8 mouse cellular contexts compared by ENCODE assay signal in the genomic region with DNA sequence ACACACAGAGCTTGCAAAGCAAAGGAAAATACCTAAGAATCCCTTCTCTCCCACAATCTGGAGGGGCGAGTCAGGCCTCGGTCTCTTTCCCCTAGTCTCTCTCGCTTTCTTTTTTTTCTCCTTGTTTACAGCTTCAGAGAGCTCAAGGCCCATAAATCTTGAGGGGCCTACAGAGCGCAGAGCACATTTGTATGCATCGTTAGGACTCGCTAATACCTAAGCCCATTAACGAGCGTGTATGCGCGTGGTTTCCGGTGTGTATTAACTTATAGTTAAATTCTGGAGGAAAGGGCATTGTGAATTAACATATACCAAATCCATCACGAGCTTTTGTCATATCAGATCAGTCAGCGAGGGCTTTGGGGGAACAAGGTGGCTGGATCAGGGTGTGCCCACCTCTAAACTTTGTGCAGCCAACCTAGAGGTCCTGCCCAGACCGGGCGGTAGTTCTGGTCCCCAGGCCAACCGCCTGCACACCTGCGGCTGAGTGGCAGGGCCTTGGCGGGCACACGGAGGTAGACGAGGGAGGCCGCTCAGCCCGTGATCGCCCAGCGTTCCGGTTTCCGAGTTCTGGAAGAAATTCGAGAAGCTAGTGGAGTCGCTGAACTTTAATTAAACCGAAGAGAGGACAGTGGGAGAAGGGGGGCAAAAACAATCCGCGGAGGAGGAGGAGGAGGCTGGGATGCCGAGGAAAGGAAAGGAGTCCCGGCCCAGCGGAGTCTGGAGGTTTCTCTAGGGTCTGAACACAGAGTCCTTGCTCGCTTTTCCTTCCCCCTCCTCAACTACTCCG. TPM values are rescaled to one million over a fixed set of nuclear protein-coding genes. Genes with fewer than 3 reads are reported as not detected.
DNase-seq lines count a peak whose midpoint lies in the region; ATAC-seq lines count a peak whose summit lies in the region.

No protein-coding gene starts in this region.

- H3K9me3 ChIP-seq in lung, embryonic 16.5 days (ENCODE audit: control insufficient read depth, low read length), result no peaks in the 10 kb centered on the region
- H3K9me3 ChIP-seq in embryonic facial prominence, embryonic 15.5 days (replicated peaks), result no peaks in the 10 kb centered on the region
- H3K9me3 ChIP-seq in neural tube, embryonic 13.5 days, result no peaks in the 10 kb centered on the region
- H3K9me3 ChIP-seq in forebrain, embryonic 14.5 days (replicated peaks; ENCODE audit: control insufficient read depth, low read length), result no peaks in the 10 kb centered on the region

- H3K9ac ChIP-seq in lung, embryonic 16.5 days (ENCODE audit: low read length), result no peak overlapping the region
- no peak overlapping the region for H3K9ac ChIP-seq in embryonic facial prominence, embryonic 15.5 days
- peak overlapping the region; percentile 85 for H3K9ac ChIP-seq in neural tube, embryonic 13.5 days
- no peak overlapping the region for H3K9ac ChIP-seq in forebrain, embryonic 14.5 days (ENCODE audit: low read length)

- ATAC-seq in lung, embryonic 16.5 days (ENCODE audit: low read depth), result 0 out of 2 replicates have a peak, but pooled peaks have one; percentile 17
- ATAC-seq in embryonic facial prominence, embryonic 15.5 days (ENCODE audit: insufficient number of reproducible peaks, low FRiP score, low TSS enrichment, low read depth), result no peak
- ATAC-seq in neural tube, embryonic 13.5 days (ENCODE audit: low read depth), result peak; percentile 84
- ATAC-seq in megakaryocyte-erythroid progenitor cell, adult 5-6 weeks (replicated peaks; ENCODE audit: low FRiP score, low TSS enrichment, poor library complexity, severe bottlenecking), result no peak
- ATAC-seq in erythroid progenitor cell, adult 5-6 weeks (replicated peaks; ENCODE audit: low FRiP score, poor library complexity, severe bottlenecking), result no peak
- no peak for ATAC-seq in forebrain, embryonic 14.5 days

- H3K4me2 ChIP-seq in lung, embryonic 16.5 days (ENCODE audit: low read depth, low read length), result peak overlapping the region; percentile 36
- no peak overlapping the region; the same call in 1 of the 2 replicates for H3K4me2 ChIP-seq in embryonic facial prominence, embryonic 15.5 days (replicated peaks)
- H3K4me2 ChIP-seq in neural tube, embryonic 13.5 days, result peak overlapping the region; percentile 67
- no peak overlapping the region for H3K4me2 ChIP-seq in forebrain, embryonic 14.5 days (ENCODE audit: low read length)

- DNase-seq in lung, postnatal 25 days (ENCODE audit: low spot score), result no peak
- peak; percentile 75 to 77 for DNase-seq in kidney, adult 8-10 months
- DNase-seq in forebrain, embryonic 14.5 days (ENCODE audit: low spot score), result no peak

- WGBS in lung, embryonic 16.5 days, result 9% methylated on average over 36 of the region's 36 CpGs
- WGBS in embryonic facial prominence, embryonic 15.5 days, result 9% methylated on average over 36 of the region's 36 CpGs
- WGBS in neural tube, embryonic 13.5 days, result 2% methylated on average over 36 of the region's 36 CpGs
- under 1% methylated on average over 36 of the region's 36 CpGs for WGBS in forebrain, embryonic 14.5 days

- H3K27ac ChIP-seq in lung, embryonic 16.5 days (ENCODE audit: low read length), result no peak overlapping the region
- H3K27ac ChIP-seq in embryonic facial prominence, embryonic 15.5 days (replicated peaks), result no peak overlapping the region
- H3K27ac ChIP-seq in neural tube, embryonic 13.5 days (replicated peaks), result peak overlapping the region; percentile 95
- no peak overlapping the region for H3K27ac ChIP-seq in forebrain, embryonic 14.5 days (ENCODE audit: low read depth, low read length)

- no peak overlapping the region for H3K4me3 ChIP-seq in lung, embryonic 16.5 days (ENCODE audit: low read length)
- 0 out of 2 replicates have a peak overlapping the region, but pooled peaks have one; percentile 1 for H3K4me3 ChIP-seq in embryonic facial prominence, embryonic 15.5 days (replicated peaks)
- H3K4me3 ChIP-seq in neural tube, embryonic 13.5 days, result peak overlapping the region; percentile 41
- no peak overlapping the region for H3K4me3 ChIP-seq in forebrain, embryonic 14.5 days (ENCODE audit: low read depth, low read length)

- peaks cover 61% of the 10 kb centered on the region for H3K27me3 ChIP-seq in lung, embryonic 16.5 days (ENCODE audit: control insufficient read depth, insufficient read depth, low read depth, low read length)
- H3K27me3 ChIP-seq in embryonic facial prominence, embryonic 15.5 days, result peaks cover 92% of the 10 kb centered on the region
- no peaks in the 10 kb centered on the region for H3K27me3 ChIP-seq in neural tube, embryonic 13.5 days
- H3K27me3 ChIP-seq in forebrain, embryonic 14.5 days (replicated peaks; ENCODE audit: control insufficient read depth, insufficient read depth, low read length), result peaks cover 90% of the 10 kb centered on the region

- no peaks in the 10 kb centered on the region for H3K4me1 ChIP-seq in lung, embryonic 16.5 days (replicated peaks; ENCODE audit: control insufficient read depth, insufficient read depth, low read length)
- 0 out of 2 replicates have a peak, but pooled peaks cover 11% of the 10 kb centered on the region for H3K4me1 ChIP-seq in embryonic facial prominence, embryonic 15.5 days
- peaks cover 90% of the 10 kb centered on the region for H3K4me1 ChIP-seq in neural tube, embryonic 13.5 days (replicated peaks)
- H3K4me1 ChIP-seq in forebrain, embryonic 14.5 days (ENCODE audit: control insufficient read depth, insufficient read depth, low read length), result no peaks in the 10 kb centered on the region

- H3K36me3 ChIP-seq in lung, embryonic 16.5 days (ENCODE audit: control insufficient read depth, insufficient read depth, low read length), result no peaks in the 10 kb centered on the region
- H3K36me3 ChIP-seq in embryonic facial prominence, embryonic 15.5 days, result no peaks in the 10 kb centered on the region
- H3K36me3 ChIP-seq in neural tube, embryonic 13.5 days, result no peaks in the 10 kb centered on the region
- H3K36me3 ChIP-seq in forebrain, embryonic 14.5 days (ENCODE audit: control insufficient read depth, insufficient read depth, low read length), result no peaks in the 10 kb centered on the region

RNA-seq across cellular contexts. Expression of a gene that starts 41.8 kb away (rescaled TPM):
- polyA plus RNA-seq in lung, embryonic 16.5 days (2015; fragmentation: Nextera tagmentation; extraction: Ambion mirVana), result 0.93 and 1.4 TPM in 2 replicates
- polyA plus RNA-seq in embryonic facial prominence, embryonic 15.5 days (2015; fragmentation: Nextera tagmentation; extraction: Ambion mirVana), result 1.1 TPM in 2 replicates
- 40.2 and 49.9 TPM in 2 replicates for polyA plus RNA-seq in neural tube, embryonic 13.5 days (2015; fragmentation: Nextera tagmentation; extraction: Ambion mirVana)
- not detected in 2 replicates for total RNA-seq in megakaryocyte-erythroid progenitor cell, adult 5-6 weeks (2014; fragmentation: Nextera tagmentation)
- not detected in 2 replicates for total RNA-seq in megakaryocyte-erythroid progenitor cell, adult 5-6 weeks (2017)
- total RNA-seq in erythroid progenitor cell, adult 5-6 weeks (2015; ENCODE audit: low replicate concordance), result not detected in 2 replicates
- not detected in 2 replicates for total RNA-seq in erythroid progenitor cell, adult 5-6 weeks (2017; ENCODE audit: low replicate concordance)
- polyA plus RNA-seq in forebrain, embryonic 14.5 days (2014; fragmentation: Nextera tagmentation; extraction: Ambion mirVana), result not detected in 2 replicates

Comparison
In these comparisons a context has a peak if more than half of its experiments do, and no peak if none do; other contexts are left out.
1. ATAC-seq: peak in lung, embryonic 16.5 days (single experiment) and neural tube, embryonic 13.5 days (single experiment); none in embryonic facial prominence, embryonic 15.5 days (single experiment), megakaryocyte-erythroid progenitor cell, adult 5-6 weeks (single experiment), erythroid progenitor cell, adult 5-6 weeks (single experiment) and forebrain, embryonic 14.5 days (single experiment).
2. H3K4me2 ChIP-seq: peak in lung, embryonic 16.5 days (single experiment) and neural tube, embryonic 13.5 days (single experiment); none in embryonic facial prominence, embryonic 15.5 days (single experiment) and forebrain, embryonic 14.5 days (single experiment).
3. H3K4me3 ChIP-seq: peak in embryonic facial prominence, embryonic 15.5 days (single experiment) and neural tube, embryonic 13.5 days (single experiment); none in lung, embryonic 16.5 days (single experiment) and forebrain, embryonic 14.5 days (single experiment).
4. DNase-seq: peak in kidney, adult 8-10 months (2 of 2); none in lung, postnatal 25 days (single experiment) and forebrain, embryonic 14.5 days (single experiment).
5. RNA of a gene that starts 41.8 kb away (polyA plus RNA-seq): 40.2 to 49.9 TPM in neural tube, embryonic 13.5 days; 0.93 to 1.4 TPM in lung, embryonic 16.5 days, 1.1 TPM in embryonic facial prominence, embryonic 15.5 days and not detected in forebrain, embryonic 14.5 days; every median in the first group is over 10 times any median in the second.